Mouse (Mus musculus) embryonic facial prominence, embryonic 11.5 days (tissue): Measurements from ENCODE around the gene Slc7a8. TPM values are rescaled to one million over a fixed set of nuclear protein-coding genes. Genes with fewer than 3 reads are reported as not detected.
A peak's percentile ranks its signal among the peaks of the same experiment; 100 is the strongest.

Source experiments
- ATAC-seq: fragments of 200-750 bp; cut with Nextera tagmentation; replicated peaks from 2 replicates; pipeline ENCODE4 v1.8.0; 2017; ENCODE audit warnings: low read depth; ENCODE audit not compliant: insufficient number of reproducible peaks, low FRiP score, low TSS enrichment
- DNase-seq: peaks from one replicate; pipeline ENCODE4 v3.0.0-alpha.2; 2015; ENCODE audit warnings: low spot score
- H3K27ac ChIP-seq: fragments of 300-500 bp; sonication (generic); replicated peaks from 2 replicates; pipeline ENCODE4 v1.5.1; 2014; ENCODE audit warnings: mild to moderate bottlenecking, low read depth, low read length, control low read depth
- H3K27me3 ChIP-seq: fragments of 300-500 bp; sonication (generic); 2 replicates; pipeline ENCODE4 v1.6.1; 2014; ENCODE audit warnings: mild to moderate bottlenecking, low read length, moderate library complexity, mixed read lengths; ENCODE audit not compliant: control insufficient read depth, insufficient read depth
- H3K36me3 ChIP-seq: fragments of 300-500 bp; sonication (generic); replicated peaks from 2 replicates; pipeline ENCODE4 v1.6.1; 2014; ENCODE audit warnings: low read depth, mild to moderate bottlenecking, low read length, moderate library complexity, mixed read lengths; ENCODE audit not compliant: control insufficient read depth, insufficient read depth
- H3K4me1 ChIP-seq: fragments of 300-500 bp; sonication (generic); 2 replicates; pipeline ENCODE4 v1.6.1; 2014; ENCODE audit warnings: low read length, mixed read lengths; ENCODE audit not compliant: control insufficient read depth, insufficient read depth
- H3K4me2 ChIP-seq: fragments of 300-500 bp; sonication (generic); 2 replicates; pipeline ENCODE4 v1.6.1; 2014; ENCODE audit warnings: low read depth, mild to moderate bottlenecking, control low read depth, low read length, moderate library complexity
- H3K4me3 ChIP-seq: fragments of 300-500 bp; sonication (generic); 2 replicates; pipeline ENCODE4 v1.5.1; 2014; ENCODE audit warnings: low read depth, low read length, control low read depth
- H3K9ac ChIP-seq: fragments of 300-500 bp; sonication (generic); replicated peaks from 2 replicates; pipeline ENCODE4 v1.6.1; 2014; ENCODE audit warnings: mild to moderate bottlenecking, control low read depth, low read length
- H3K9me3 ChIP-seq: fragments of 300-500 bp; sonication (generic); replicated peaks from 2 replicates; pipeline ENCODE4 v1.6.1; 2016; ENCODE audit warnings: mild to moderate bottlenecking, low read length, inconsistent platforms, mixed read lengths; ENCODE audit not compliant: control insufficient read depth
- WGBS: fragments of 180-500 bp; shearing (Covaris S2); extraction: QIAGEN DNeasy Blood & Tissue Kit; methylation state at CpG from one replicate; pipeline ENCODE4 v1.1.7; 2014; 5-methylcytosine and 5-hydroxymethylcytosine counted together
- polyA plus RNA-seq: library from polyadenylated mRNA; unstranded; fragments of >200 nt; fragmentation: Nextera tagmentation; extraction: Ambion mirVana; gene quantifications from 2 replicates; pipeline ENCODE4 v1.2.1, GENCODE M21; 2014

Slc7a8 gene
- polyA plus RNA-seq, 1 experiment from 2014 or later = 2.5 TPM

GRCm38 (mm10) chr14:54728823-54729653 is 52.7 kb downstream of the Slc7a8 start:
- Histone ChIP-seq H3K9ac (no peak overlapping the region), H3K36me3 (no peaks in the 10 kb centered on the region), H3K27ac (no peak overlapping the region), H3K27me3 (no peaks in the 10 kb centered on the region), H3K4me2 (no peak overlapping the region), H3K9me3 (no peaks in the 10 kb centered on the region), H3K4me1 (no peaks in the 10 kb centered on the region), H3K4me3 (no peak overlapping the region)
- DNase-seq = no peak
- WGBS = 61% methylated on average over 13 of the region's 13 CpGs
- ATAC-seq = no peak

- 78% methylated on average over 5 of the region's 5 CpGs for WGBS
- Histone ChIP-seq H3K4me1 (no peaks in the 10 kb centered on the region), H3K27ac (no peak overlapping the region), H3K9ac (no peak overlapping the region), H3K4me2 (no peak overlapping the region), H3K27me3 (no peaks in the 10 kb centered on the region), H3K4me3 (no peak overlapping the region), H3K9me3 (no peaks in the 10 kb centered on the region), H3K36me3 (no peaks in the 10 kb centered on the region)
- DNase-seq (no peak), ATAC-seq (no peak)
These were observed 54.2 kb downstream of the Slc7a8 start for GRCm38 (mm10) chr14:54727565-54727964.

DNA sequence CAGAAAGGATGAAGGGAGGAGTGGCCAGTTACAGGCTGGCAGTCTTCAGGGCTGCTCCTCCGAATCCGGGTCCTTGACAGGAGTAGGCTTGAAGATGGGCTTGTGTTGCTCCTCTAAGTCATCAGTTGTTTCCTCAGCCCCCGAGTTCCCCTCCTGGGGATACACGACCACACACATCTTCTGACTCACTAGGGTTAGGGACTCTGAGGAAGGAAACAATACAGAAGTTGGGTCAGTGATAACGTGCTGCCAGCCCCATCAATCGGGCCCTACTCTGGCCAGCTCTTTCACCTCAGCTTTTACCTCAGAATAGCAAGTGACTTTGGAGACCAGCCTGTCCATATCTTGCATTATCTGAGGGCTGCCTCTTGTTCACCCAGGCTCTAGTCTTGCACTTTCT is 57.7 kb downstream of the Slc7a8 start:
- no peaks in the 10 kb centered on the region for H3K36me3 ChIP-seq
- no peaks in the 10 kb centered on the region for H3K4me1 ChIP-seq
- H3K4me3 ChIP-seq = no peak overlapping the region
- no peaks in the 10 kb centered on the region for H3K27me3 ChIP-seq
- ATAC-seq = no peak
- H3K4me2 ChIP-seq = no peak overlapping the region
- no peaks in the 10 kb centered on the region for H3K9me3 ChIP-seq
- H3K9ac ChIP-seq = no peak overlapping the region
- WGBS = 81% methylated on average over 6 of the region's 6 CpGs
- no peak overlapping the region for H3K27ac ChIP-seq
- DNase-seq = no peak

DNA sequence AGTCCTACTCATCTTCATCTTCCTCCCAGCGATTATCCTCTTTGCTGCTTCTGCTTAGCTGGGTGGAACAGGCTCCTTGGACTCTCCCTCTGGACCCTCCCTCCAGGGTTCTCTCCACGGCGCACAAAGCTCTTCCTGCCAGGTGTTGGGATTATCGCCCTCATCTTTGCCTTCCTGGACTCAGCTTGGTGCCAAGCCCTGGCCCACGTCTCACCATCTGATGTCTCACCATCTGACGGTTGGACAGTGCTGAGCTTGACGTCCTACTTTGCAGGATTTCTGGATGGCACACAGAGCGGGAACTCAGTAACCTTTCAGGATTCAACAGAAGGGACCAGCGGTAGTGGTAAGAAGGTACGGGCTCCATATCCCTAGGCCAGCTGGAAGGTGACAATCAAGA is 60.0 kb downstream of the Slc7a8 start:
- Histone ChIP-seq H3K4me1 (no peaks in the 10 kb centered on the region), H3K27ac (no peak overlapping the region), H3K9ac (no peak overlapping the region), H3K9me3 (no peaks in the 10 kb centered on the region), H3K27me3 (no peaks in the 10 kb centered on the region), H3K4me3 (no peak overlapping the region), H3K36me3 (no peaks in the 10 kb centered on the region), H3K4me2 (no peak overlapping the region)
- ATAC-seq (no peak), DNase-seq (no peak)
- 83% methylated on average over 10 of the region's 10 CpGs for WGBS

DNA sequence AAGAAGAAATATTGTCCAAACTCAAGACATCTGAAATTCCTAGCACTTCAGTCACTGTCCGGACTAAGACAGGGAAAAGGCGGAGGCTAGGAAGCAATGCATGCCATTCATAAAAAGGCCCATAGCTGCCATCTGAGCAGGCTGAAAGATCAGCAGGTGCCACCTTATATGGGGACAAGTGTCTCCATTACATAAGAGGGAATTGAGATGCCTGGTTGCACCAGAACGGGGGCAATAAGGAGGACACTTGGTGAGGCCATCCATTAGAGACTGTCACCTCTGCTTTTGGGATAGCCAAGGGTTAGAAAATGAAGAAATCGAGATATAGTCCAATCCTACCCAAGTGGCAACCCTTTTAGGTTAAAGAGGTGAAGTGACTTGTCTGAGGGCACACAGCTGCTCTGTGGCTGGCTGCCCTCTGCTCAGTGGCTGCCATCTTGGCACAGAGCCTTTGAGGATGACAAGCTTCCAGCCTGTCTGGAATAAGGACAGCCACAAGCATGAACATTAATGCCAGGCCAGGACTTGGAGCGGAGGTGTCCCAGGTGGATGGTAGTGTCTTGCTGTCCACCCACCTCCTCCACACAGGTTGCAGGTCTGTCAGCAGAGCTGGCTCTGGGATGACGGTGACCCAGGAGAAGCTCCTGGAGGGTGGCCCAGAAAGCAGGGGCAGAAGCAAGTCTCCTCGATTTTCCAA is 60.9 kb downstream of the Slc7a8 start:
- H3K27me3 ChIP-seq = no peaks in the 10 kb centered on the region
- H3K27ac ChIP-seq = no peak overlapping the region
- WGBS = 88% methylated on average over 7 of the region's 7 CpGs
- no peaks in the 10 kb centered on the region for H3K9me3 ChIP-seq
- no peaks in the 10 kb centered on the region for H3K4me1 ChIP-seq
- H3K4me3 ChIP-seq = no peak overlapping the region
- H3K4me2 ChIP-seq = no peak overlapping the region
- H3K36me3 ChIP-seq = no peaks in the 10 kb centered on the region
- DNase-seq (no peak), ATAC-seq (no peak)
- no peak overlapping the region for H3K9ac ChIP-seq

- no peak for DNase-seq
- Histone ChIP-seq H3K9me3 (no peaks in the 10 kb centered on the region), H3K4me3 (no peak overlapping the region), H3K9ac (no peak overlapping the region), H3K4me1 (no peaks in the 10 kb centered on the region), H3K27me3 (no peaks in the 10 kb centered on the region), H3K27ac (no peak overlapping the region), H3K4me2 (no peak overlapping the region), H3K36me3 (no peaks in the 10 kb centered on the region)
- WGBS = 93% methylated on average over 11 of the region's 11 CpGs
- ATAC-seq = no peak
These were observed 61.7 kb downstream of the Slc7a8 start for GRCm38 (mm10) chr14:54720041-54720440.

DNA sequence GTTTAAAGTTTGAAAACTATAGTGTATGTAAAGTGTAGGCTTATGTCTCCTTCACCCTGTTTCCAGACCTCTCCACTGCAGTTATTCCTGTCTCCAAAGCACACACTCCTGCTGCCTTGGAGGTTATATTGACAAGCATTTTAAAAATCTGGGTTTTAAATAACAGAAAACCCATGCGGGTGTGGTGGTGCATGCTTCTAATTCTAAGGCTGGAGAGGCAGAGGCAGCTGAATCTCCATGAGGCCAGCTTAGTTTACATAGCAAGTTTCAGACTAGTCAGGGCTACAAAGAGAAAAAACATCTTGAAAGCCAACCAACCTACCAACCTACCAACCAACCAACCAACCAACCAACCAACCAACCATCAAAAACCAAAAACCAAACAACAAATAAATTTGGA is 66.3 kb downstream of the Slc7a8 start:
- no peak for ATAC-seq

DNA sequence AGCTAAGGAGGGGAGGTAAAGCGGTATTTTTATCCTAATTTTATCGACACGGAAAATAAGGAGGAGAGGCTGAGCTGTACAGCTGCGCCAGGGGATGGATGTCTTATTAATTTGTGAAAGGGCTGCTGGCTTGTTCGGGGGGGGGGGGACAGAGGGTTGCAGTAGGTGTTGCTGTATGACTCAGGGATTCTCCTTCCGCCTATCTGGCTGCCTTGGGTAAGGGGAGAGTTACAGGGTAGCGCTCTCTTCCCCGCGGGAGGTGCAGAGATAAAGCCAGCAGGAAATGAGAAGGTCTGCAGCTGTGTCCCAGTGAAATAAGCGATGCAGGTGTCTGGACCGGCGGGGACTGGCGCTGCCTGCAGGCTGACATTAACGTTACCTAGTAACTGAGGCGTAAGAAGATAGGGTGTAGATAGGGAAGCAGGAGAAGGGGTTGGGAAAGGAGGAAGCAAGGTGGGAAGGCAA is 67.1 kb downstream of the Slc7a8 start:
- H3K9ac ChIP-seq = no peak overlapping the region; the same call in 1 of the 2 replicates
- H3K27ac ChIP-seq = no peak overlapping the region
- ATAC-seq = no peak
- H3K4me1 ChIP-seq = no peaks in the 10 kb centered on the region; the same call in 1 of the 2 replicates
- H3K27me3 ChIP-seq = no peaks in the 10 kb centered on the region
- DNase-seq = no peak
- peak overlapping the region; percentile 47 for H3K4me2 ChIP-seq
- peak overlapping the region; percentile 19 for H3K4me3 ChIP-seq
- no peaks in the 10 kb centered on the region for H3K36me3 ChIP-seq
- 4% methylated on average over 15 of the region's 15 CpGs for WGBS
- H3K9me3 ChIP-seq = no peaks in the 10 kb centered on the region

More for the DNA sequence above, 66.3 kb downstream of the Slc7a8 start:
- no peak overlapping the region for H3K9ac ChIP-seq
- no peaks in the 10 kb centered on the region for H3K36me3 ChIP-seq
- H3K4me3 ChIP-seq = no peak overlapping the region
- no peaks in the 10 kb centered on the region for H3K9me3 ChIP-seq
- no peak overlapping the region for H3K27ac ChIP-seq
- H3K4me2 ChIP-seq = no peak overlapping the region
- no peak for DNase-seq
- no peaks in the 10 kb centered on the region for H3K27me3 ChIP-seq
- no peaks in the 10 kb centered on the region; the same call in 1 of the 2 replicates for H3K4me1 ChIP-seq
- WGBS = 77% methylated on average over 1 of the region's 1 CpGs
